Mouse (Mus musculus) myocyte (in vitro differentiated cells): ENCODE results near the gene Samhd1.

Experiments
- MYOD1 ChIP-seq, 3 experiments: IDR thresholded peaks; one replicate each; pipeline ENCODE4 v1.6.1; 2011; ENCODE audit warnings: control low read depth in 2 of 3, low read depth in 2 of 3, mild to moderate bottlenecking in 2 of 3, moderate library complexity in 1 of 3; ENCODE audit not compliant: insufficient read length in 2 of 3, control insufficient read depth in 1 of 3
- POLR2A ChIP-seq: IDR thresholded peaks from one replicate; pipeline ENCODE4 v1.6.1; 2011; ENCODE audit warnings: low read depth, mild to moderate bottlenecking, control low read depth, moderate library complexity; ENCODE audit not compliant: insufficient read length
- TCF3 ChIP-seq: IDR thresholded peaks from one replicate; pipeline ENCODE4 v1.6.1; 2011; ENCODE audit warnings: low read depth, control low read depth; ENCODE audit not compliant: insufficient read length
- USF1 ChIP-seq: IDR thresholded peaks from one replicate; pipeline ENCODE4 v1.6.1; 2011; ENCODE audit warnings: low read depth, mild to moderate bottlenecking, control low read depth, moderate library complexity

DNA sequence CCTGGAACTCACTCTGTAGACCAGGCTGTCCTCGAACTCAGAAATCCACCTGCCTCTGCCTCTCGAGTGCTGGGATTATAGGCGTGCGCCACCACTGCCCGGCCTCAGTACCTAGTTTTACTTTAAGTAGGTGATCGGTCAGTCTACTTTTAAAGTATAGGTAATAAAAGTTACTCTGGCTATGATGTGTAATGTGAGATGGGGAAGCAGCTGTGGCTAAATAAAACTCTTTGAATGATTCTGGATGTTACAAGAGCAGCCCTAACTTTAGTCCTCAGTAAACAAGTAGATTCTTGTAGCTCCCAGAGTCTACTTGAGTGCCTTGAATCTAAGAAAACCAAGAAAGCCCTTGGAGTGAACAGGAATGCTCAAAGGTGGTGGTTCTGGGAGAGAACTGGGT lies 37.9 kb upstream of the Samhd1 start:
- TF ChIP-seq MYOD1 (IDR thresholded peaks at IDR 0.05; ENCODE audit: control insufficient read depth in 1 of 3, insufficient read length in 2 of 3, low read depth in 2 of 3) (no peak), TCF3 (no peak), POLR2A (no peak), USF1 (no peak)
